Mouse (Mus musculus): ENCODE results near the gene Fxyd1.

DNA sequence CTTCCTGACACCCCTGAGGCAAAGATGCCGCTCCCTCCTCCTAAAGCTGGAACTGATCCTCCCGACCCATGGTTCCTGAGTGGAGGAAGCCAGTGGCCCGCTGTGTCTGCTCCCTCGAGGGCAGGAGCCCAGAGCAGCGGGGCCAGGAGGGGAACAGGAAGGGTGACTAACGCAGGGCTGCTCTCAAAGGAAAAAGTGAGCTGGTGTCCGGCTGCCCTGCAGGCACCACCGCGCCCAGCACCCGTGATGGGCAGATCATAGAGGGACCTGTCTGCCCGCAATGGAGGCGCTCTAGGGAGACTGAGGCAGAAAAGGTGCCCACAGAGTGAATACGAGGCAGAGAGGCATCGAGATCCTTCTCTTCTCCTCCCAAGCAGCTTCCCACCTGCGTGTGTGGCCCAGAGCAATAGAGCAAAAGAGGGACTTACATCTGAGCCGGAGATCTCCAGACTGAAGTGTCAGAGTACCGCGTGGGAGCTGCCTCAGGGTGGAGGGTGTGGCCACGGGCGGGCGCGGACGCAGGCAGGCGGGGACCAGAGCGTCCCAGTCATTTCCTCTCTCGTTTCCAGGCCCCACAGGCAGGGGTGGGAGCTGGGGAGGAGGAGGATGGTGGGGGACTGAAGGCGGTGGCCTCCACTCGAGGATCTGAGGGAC lies 15.2 kb downstream of the Fxyd1 start:
- TF ChIP-seq EP300 (IDR thresholded peaks at IDR 0.05), result peak; percentile 44; the same call in 1 of the 2 replicates
- peak; percentile 17; the same call in 1 of the 2 replicates for TF ChIP-seq CTCF (IDR thresholded peaks at IDR 0.05)
